Mouse (Mus musculus): ENCODE measurements at regions not wholly inside any gene's neighbourhood (a gene's known extent, or its start where the extent isn't known, plus 50 kb on each side); places are given as distances from the start of the nearest gene placed in this dataset.

- no peak for DNase-seq
Observed at GRCm38 (mm10) chr2:7840612-7841011, 331.2 kb upstream of the Celf2 start.

- DNase-seq: no peak
Observed at GRCm38 (mm10) chr2:7837877-7838276, 328.5 kb upstream of the Celf2 start.

GRCm38 (mm10) chr2:7831239-7831638 lies 321.9 kb upstream of the Celf2 start:
- no peak for DNase-seq

GRCm38 (mm10) chr2:7826272-7826671 lies 316.9 kb upstream of the Celf2 start:
- DNase-seq: no peak

- DNase-seq: no peak
Observed at GRCm38 (mm10) chr2:7796415-7796814, 287.1 kb upstream of the Celf2 start.

- DNase-seq: no peak
Observed at GRCm38 (mm10) chr2:7792456-7793145, 283.2 kb upstream of the Celf2 start.

- DNase-seq: no peak
Observed at GRCm38 (mm10) chr2:7778610-7779009, 269.2 kb upstream of the Celf2 start.

GRCm38 (mm10) chr2:7734097-7734730 lies 224.9 kb upstream of the Celf2 start:
- DNase-seq: no peak

GRCm38 (mm10) chr2:7730960-7731359 lies 221.6 kb upstream of the Celf2 start:
- no peak for DNase-seq

- DNase-seq: no peak
Observed at GRCm38 (mm10) chr2:7722283-7722935, 213.0 kb upstream of the Celf2 start.

- no peak for DNase-seq
Observed at GRCm38 (mm10) chr2:7711046-7711445, 201.7 kb upstream of the Celf2 start.

- DNase-seq: no peak
Observed at GRCm38 (mm10) chr2:7710476-7710875, 201.1 kb upstream of the Celf2 start.

- no peak for DNase-seq
Observed at GRCm38 (mm10) chr2:7683355-7683754, 174.0 kb upstream of the Celf2 start.

- no peak for DNase-seq
Observed at GRCm38 (mm10) chr2:7640892-7641291, 131.5 kb upstream of the Celf2 start.

- DNase-seq: no peak
Observed at GRCm38 (mm10) chr2:7622716-7623285, 113.4 kb upstream of the Celf2 start.

- DNase-seq: peak; percentile 96
Observed at GRCm38 (mm10) chr2:7619888-7620664, 110.7 kb upstream of the Celf2 start.

GRCm38 (mm10) chr2:7578196-7578595 lies 68.8 kb upstream of the Celf2 start:
- no peak for DNase-seq
